Mouse (Mus musculus) olfactory bulb, adult 2 months (tissue): ENCODE measurements around the gene Slc35g1.

Experiments used
- CTCF ChIP-seq: fragments of 200-500 bp; IDR thresholded peaks from 2 replicates; pipeline ENCODE4 v1.5.1; 2012; ENCODE audit warnings: low read depth, mild to moderate bottlenecking, low read length, moderate library complexity; ENCODE audit not compliant: insufficient read depth
- POLR2A ChIP-seq: fragments of 200-500 bp; IDR thresholded peaks from 2 replicates; pipeline ENCODE4 v1.6.1; 2012; ENCODE audit warnings: mild to moderate bottlenecking, low read depth, low read length, moderate library complexity; ENCODE audit not compliant: insufficient read depth

DNA sequence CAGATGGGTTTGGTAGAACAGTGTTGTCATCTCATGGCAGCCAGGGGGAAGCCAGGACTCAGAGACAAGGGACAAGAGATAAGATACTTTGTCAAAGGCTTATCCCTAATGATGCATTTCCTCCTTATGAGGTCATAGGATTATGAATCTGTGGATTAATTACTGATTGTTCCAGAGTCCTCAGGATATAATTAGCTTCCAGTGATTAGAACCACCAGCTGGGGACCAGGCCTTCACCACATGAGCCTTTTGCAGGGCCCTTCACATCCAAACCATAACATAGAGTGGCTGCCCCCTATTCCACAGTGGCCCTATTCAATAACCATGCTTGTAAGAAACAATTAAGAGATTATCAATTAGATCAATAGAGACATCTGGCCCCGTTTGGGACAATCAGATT, 32.4 kb upstream of the Slc35g1 start:
- TF ChIP-seq CTCF, result no peak
- no peak for TF ChIP-seq POLR2A
